Mouse (Mus musculus) liver, adult 2 months (tissue): Measurements from ENCODE around the gene Ttc7. TPM values are rescaled to one million over a fixed set of nuclear protein-coding genes. Genes with fewer than 3 reads are reported as not detected.

Experiments used
- DNase-seq: peaks from one replicate; pipeline ENCODE4 v3.0.0-alpha.2; 2011; ENCODE audit warnings: low read depth, low spot score; ENCODE audit errors: extremely low read depth
- H3K27ac ChIP-seq: fragments of 200-500 bp; replicated peaks from 2 replicates; pipeline ENCODE4 v1.5.1; 2012; ENCODE audit warnings: low read depth, mild to moderate bottlenecking, control low read depth, inconsistent platforms, low read length; ENCODE audit not compliant: insufficient read depth
- H3K27me3 ChIP-seq: fragments of 200-500 bp; 2 replicates; pipeline ENCODE4 v1.6.1; 2012; ENCODE audit warnings: mild to moderate bottlenecking, moderate library complexity, low read length, inconsistent platforms; ENCODE audit not compliant: control insufficient read depth, insufficient read depth
- H3K36me3 ChIP-seq: fragments of 200-500 bp; 2 replicates; pipeline ENCODE4 v1.6.1; 2012; ENCODE audit warnings: low read length, inconsistent platforms; ENCODE audit not compliant: control insufficient read depth, insufficient read depth
- H3K4me1 ChIP-seq: fragments of 200-500 bp; 2 replicates; pipeline ENCODE4 v1.6.1; 2011; ENCODE audit warnings: low read length; ENCODE audit not compliant: control insufficient read depth, insufficient read depth
- H3K4me3 ChIP-seq: fragments of 200-500 bp; 2 replicates; pipeline ENCODE4 v1.5.1; 2011; ENCODE audit warnings: low read depth, mild to moderate bottlenecking, control low read depth, low read length, moderate library complexity; ENCODE audit not compliant: insufficient read depth
- H3K79me2 ChIP-seq: fragments of 200-500 bp; 2 replicates; pipeline ENCODE4 v1.6.1; 2012; ENCODE audit warnings: inconsistent platforms, mild to moderate bottlenecking, low read length, moderate library complexity; ENCODE audit not compliant: control insufficient read depth, insufficient read depth
- H3K9ac ChIP-seq: fragments of 200-500 bp; 2 replicates; pipeline ENCODE4 v1.6.1; 2012; ENCODE audit warnings: low read depth, mild to moderate bottlenecking, control low read depth, inconsistent platforms, low read length
- CTCF ChIP-seq: fragments of 200-500 bp; IDR thresholded peaks from 2 replicates; pipeline ENCODE4 v1.5.1; 2011; ENCODE audit warnings: low read depth, low read length, control low read depth
- POLR2A ChIP-seq: fragments of 200-500 bp; IDR thresholded peaks from 2 replicates; pipeline ENCODE4 v1.6.1; 2011; ENCODE audit warnings: low read length, control low read depth; ENCODE audit not compliant: insufficient read depth; ENCODE audit errors: extremely low read depth
- WGBS: fragments of 180-500 bp; shearing (Covaris S2); methylation state at CpG from one replicate; pipeline ENCODE4 v1.1.7; 2018; 5-methylcytosine and 5-hydroxymethylcytosine counted together
- polyA plus RNA-seq: library from polyadenylated mRNA; depleted of rRNA; stranded (reverse); fragments of >200 nt; gene quantifications from 2 replicates; pipeline ENCODE4 v1.2.3, GENCODE M21; 2012
- total RNA-seq: library from RNA; depleted of rRNA; stranded (reverse); fragments of >200 nt; gene quantifications from 2 replicates; pipeline ENCODE4 v1.2.3, GENCODE M21; 2014

Gene Ttc7
- total and polyA plus RNA-seq, 2 experiments, result 19.0 to 36.5 TPM

GRCm38 (mm10) chr17:87269454-87269853 lies 13.2 kb upstream of the Ttc7 start:
- TF ChIP-seq CTCF (no peak), POLR2A (no peak)
- WGBS, result 89% methylated on average over 6 of the region's 6 CpGs

DNA sequence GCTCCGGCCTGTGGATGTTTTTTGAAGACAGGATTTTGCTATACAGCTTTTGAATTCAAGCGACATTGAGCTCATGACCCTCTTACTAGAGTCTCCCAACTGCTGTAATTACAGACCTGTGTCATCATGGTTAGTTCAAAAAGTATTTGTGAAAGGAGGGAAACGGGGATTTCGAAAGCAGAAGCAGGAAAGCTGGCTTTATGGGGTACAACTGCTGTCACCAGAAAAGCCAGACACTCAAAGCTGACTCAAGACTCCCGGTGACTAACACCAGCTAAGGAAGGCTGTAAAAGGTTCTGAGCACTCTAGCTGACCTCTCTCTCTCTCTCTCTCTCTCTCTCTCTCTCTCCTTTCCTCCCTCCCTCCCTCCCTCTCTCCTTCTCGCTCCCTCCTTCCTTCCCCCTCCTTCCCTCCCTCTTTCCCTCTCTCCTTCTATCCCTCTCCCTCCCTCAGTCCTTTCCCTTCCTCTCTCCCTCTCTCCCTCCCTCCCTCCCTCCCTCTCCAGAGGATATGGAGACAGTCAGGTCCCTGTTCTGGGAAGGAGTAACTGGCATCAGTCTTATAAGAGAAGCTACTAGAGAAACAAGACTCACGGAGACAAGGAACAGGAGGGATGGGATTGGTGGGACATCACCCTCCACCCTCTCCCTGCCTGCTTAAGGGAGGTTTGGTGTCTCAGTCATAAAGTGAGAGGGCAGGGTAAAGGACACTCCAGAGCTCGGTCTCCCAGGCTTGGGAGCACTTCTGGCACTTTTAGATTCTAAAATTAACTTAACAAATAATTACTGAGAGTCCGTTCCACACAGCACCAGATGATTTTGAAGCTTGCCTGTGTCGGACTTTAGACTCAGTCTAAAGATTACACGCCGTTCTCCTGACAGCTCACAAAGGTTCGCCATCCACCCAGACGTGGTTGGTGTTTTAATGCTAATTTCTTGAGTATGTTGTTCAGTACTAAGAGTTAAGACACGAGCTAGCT lies 7.0 kb upstream of the Ttc7 start:
- H3K27me3 ChIP-seq, result no peaks in the 10 kb centered on the region
- peak; percentile 77 for DNase-seq
- H3K36me3 ChIP-seq, result no peaks in the 10 kb centered on the region; the same call in 1 of the 2 replicates
- H3K4me1 ChIP-seq, result peaks cover 14% of the 10 kb centered on the region
- no peak overlapping the region for H3K9ac ChIP-seq
- 31% methylated on average over 15 of the region's 15 CpGs for WGBS
- H3K79me2 ChIP-seq, result no peaks in the 10 kb centered on the region
- H3K27ac ChIP-seq, result peak overlapping the region; percentile 35; the same call in 1 of the 2 replicates
- H3K4me3 ChIP-seq, result no peak overlapping the region
- no peak for TF ChIP-seq POLR2A
- TF ChIP-seq CTCF, result no peak

More at GRCm38 (mm10) chr17:87269454-87269853, 13.2 kb upstream of the Ttc7 start:
- no peaks in the 10 kb centered on the region for H3K4me1 ChIP-seq
- no peak overlapping the region for H3K9ac ChIP-seq
- no peak for DNase-seq
- H3K79me2 ChIP-seq, result peaks cover 7% of the 10 kb centered on the region; the same call in 1 of the 2 replicates
- H3K4me3 ChIP-seq, result no peak overlapping the region
- H3K27ac ChIP-seq, result no peak overlapping the region
- H3K36me3 ChIP-seq, result no peaks in the 10 kb centered on the region
- no peaks in the 10 kb centered on the region for H3K27me3 ChIP-seq

- under 1% methylated on average over 44 of the region's 44 CpGs for WGBS
- Histone ChIP-seq H3K9ac (peak overlapping the region; percentile 98), H3K27ac (peak overlapping the region; percentile 98)
These were observed 530 bp upstream of the Ttc7 start for GRCm38 (mm10) chr17:87282007-87282705.

DNA sequence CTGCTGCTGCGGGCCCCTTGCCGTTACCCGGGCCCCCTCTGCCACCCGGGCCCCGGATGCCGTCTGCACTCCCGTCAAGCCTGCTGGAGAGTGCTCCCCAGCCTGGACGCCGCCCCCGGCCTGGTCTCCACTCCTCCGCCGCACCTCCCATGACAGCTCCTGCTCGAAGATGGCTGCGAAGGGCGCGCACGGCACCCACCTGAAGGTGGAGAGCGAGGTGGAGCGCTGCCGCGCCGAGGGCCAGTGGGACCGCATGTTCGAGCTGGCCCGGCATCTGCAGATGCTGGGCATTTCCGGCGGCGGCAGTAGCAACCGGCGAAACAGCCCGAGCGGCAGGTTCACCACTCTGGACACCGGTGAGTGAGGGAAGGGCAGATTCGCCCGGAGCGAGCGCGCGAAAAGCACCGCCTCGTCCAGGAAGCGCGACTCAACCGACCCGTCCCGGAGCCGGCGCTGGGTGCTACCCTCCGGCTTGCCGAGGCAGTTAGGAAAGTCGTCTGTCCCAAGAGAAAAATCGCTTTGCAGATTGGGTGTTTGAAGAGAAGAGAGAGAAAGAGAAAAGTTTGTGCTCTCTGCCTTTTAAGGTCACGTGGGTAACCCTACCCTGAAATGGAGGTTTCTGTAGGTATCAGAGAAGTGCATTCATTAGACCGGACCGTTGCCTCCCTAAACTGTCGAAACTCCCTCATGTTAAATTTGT lies 519 bp downstream of the Ttc7 start:
- TF ChIP-seq POLR2A, result no peak
- Histone ChIP-seq H3K9ac (peak overlapping the region; percentile 95), H3K4me3 (peak overlapping the region; percentile 94), H3K27me3 (no peaks in the 10 kb centered on the region), H3K27ac (peak overlapping the region; percentile 96), H3K79me2 (peaks cover 26% of the 10 kb centered on the region; the same call in 1 of the 2 replicates), H3K4me1 (peaks cover 33% of the 10 kb centered on the region), H3K36me3 (no peaks in the 10 kb centered on the region; the same call in 1 of the 2 replicates)
- WGBS, result under 1% methylated on average over 56 of the region's 56 CpGs
- no peak for DNase-seq

More at GRCm38 (mm10) chr17:87282007-87282705, 530 bp upstream of the Ttc7 start:
- Histone ChIP-seq H3K4me3 (peak overlapping the region; percentile 94), H3K27me3 (no peaks in the 10 kb centered on the region), H3K36me3 (no peaks in the 10 kb centered on the region; the same call in 1 of the 2 replicates), H3K4me1 (peaks cover 29% of the 10 kb centered on the region), H3K79me2 (peaks cover 26% of the 10 kb centered on the region; the same call in 1 of the 2 replicates)
- peak; percentile 94 for DNase-seq
- TF ChIP-seq CTCF (peak; percentile 42), POLR2A (peak; percentile 86; the same call in 1 of the 2 replicates)

DNA sequence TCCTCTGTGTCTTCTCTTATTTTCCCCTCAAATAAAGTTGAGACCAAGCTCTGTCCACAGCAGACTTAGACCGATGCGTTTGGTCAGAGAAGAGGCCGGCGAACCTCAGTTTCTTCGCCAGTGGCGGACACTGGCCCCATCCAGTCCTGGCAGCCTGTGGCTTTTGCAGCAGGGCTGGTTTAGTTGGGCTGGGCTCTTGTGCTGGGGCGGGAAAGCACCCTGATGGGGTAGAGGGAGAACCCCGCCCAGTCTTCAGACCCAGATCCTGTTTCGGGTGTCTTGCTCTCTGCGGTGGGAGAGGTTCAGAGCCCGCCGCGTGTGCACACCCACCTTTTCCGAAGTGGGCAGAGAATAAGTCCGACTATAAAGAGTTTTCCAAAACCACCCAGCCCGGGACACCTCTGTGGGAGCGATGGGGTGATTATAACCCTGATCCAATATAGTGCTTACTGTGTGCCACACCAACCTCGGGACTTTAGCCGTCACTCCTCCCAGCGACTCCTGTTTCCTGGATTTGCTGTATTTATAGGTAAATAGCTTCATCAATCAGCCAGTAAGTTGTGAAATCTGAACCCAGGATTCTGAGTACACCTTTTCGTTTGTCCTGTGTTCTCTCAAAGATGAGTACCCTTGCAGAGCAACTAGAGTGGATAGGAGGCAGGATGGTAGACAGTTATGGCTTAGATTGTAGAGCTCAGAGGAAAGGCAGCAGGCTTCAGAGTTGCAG lies 1.2 kb downstream of the Ttc7 start:
- TF ChIP-seq CTCF (no peak), POLR2A (0 out of 2 replicates have a peak, but pooled peaks have one; percentile 37)
- Histone ChIP-seq H3K27me3 (no peaks in the 10 kb centered on the region), H3K4me1 (peaks cover 38% of the 10 kb centered on the region), H3K27ac (peak overlapping the region; percentile 96), H3K79me2 (peaks cover 26% of the 10 kb centered on the region; the same call in 1 of the 2 replicates), H3K4me3 (peak overlapping the region; percentile 94), H3K36me3 (no peaks in the 10 kb centered on the region; the same call in 1 of the 2 replicates), H3K9ac (peak overlapping the region; percentile 95)
- 9% methylated on average over 21 of the region's 21 CpGs for WGBS
- DNase-seq, result peak; percentile 92
